Mouse (Mus musculus): Measurements from ENCODE around the gene Zc3hav1. TPM values are rescaled to one million over a fixed set of nuclear protein-coding genes. Genes with fewer than 3 reads are reported as not detected.
"Not testable (repeated sequence)": the region's sequence is repeated elsewhere in the genome, so short reads cannot be mapped to it uniquely, and the experiment has no call there.

Gene Zc3hav1
- polyA plus RNA-seq, 1 experiment from 2014 or later: 31.3 TPM

- Histone ChIP-seq H3K9me3 (ENCODE audit: control insufficient read depth, low read length) (no peaks in the 10 kb centered on the region), H3K4me2 (no peak overlapping the region), H3K4me1 (replicated peaks; ENCODE audit: control insufficient read depth, insufficient read depth, low read length) (peaks cover 24% of the 10 kb centered on the region), H3K36me3 (ENCODE audit: control insufficient read depth, insufficient read depth, low read length) (no peaks in the 10 kb centered on the region), H3K9ac (ENCODE audit: low read depth, low read length) (no peak overlapping the region), H3K4me3 (ENCODE audit: low read depth, low read length) (no peak overlapping the region), H3K27ac (ENCODE audit: low read depth, low read length) (no peak overlapping the region), H3K27me3 (replicated peaks; ENCODE audit: control insufficient read depth, insufficient read depth, low read length) (no peaks in the 10 kb centered on the region)
- 74% methylated on average over 1 of the region's 1 CpGs for WGBS
- ATAC-seq (replicated peaks; ENCODE audit: low FRiP score) (no peak), DNase-seq (ENCODE audit: low spot score) (no peak)
Measured at GRCm38 (mm10) chr6:38361937-38362336, 7.5 kb upstream of the Zc3hav1 start.

DNA sequence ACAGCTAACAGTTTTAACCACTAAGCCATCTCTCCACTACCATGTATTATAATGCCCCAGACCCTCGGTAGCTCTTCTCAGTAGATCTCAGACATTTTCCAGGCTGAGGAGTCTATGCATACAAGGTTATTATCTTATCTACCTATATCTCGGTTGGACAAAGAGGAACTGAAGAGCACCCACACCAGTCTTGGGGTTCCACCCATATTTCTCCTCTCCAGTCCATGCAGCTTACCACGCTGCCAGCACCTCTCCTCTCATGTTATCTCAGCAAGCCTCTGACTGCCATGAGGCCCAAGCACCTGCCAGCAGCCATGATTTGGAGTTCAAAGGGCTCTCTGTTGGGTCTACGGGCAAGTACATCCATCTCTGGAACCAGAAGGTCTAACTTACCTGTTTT, 6.7 kb upstream of the Zc3hav1 start:
- no peaks in the 10 kb centered on the region for H3K27me3 ChIP-seq (replicated peaks; ENCODE audit: control insufficient read depth, insufficient read depth, low read length)
- no peak overlapping the region for H3K4me3 ChIP-seq (ENCODE audit: low read depth, low read length)
- no peaks in the 10 kb centered on the region for H3K36me3 ChIP-seq (ENCODE audit: control insufficient read depth, insufficient read depth, low read length)
- peak overlapping the region; percentile 36; the same call in 1 of the 2 replicates for H3K27ac ChIP-seq (ENCODE audit: low read depth, low read length)
- no peaks in the 10 kb centered on the region for H3K9me3 ChIP-seq (ENCODE audit: control insufficient read depth, low read length)
- H3K9ac ChIP-seq (ENCODE audit: low read depth, low read length): no peak overlapping the region
- H3K4me2 ChIP-seq: no peak overlapping the region
- DNase-seq (ENCODE audit: low spot score): no peak
- ATAC-seq (replicated peaks; ENCODE audit: low FRiP score): no peak
- H3K4me1 ChIP-seq (replicated peaks; ENCODE audit: control insufficient read depth, insufficient read depth, low read length): peaks cover 25% of the 10 kb centered on the region
- 59% methylated on average over 4 of the region's 4 CpGs for WGBS

- H3K27ac ChIP-seq (ENCODE audit: low read depth, low read length): peak overlapping the region; percentile 34
- DNase-seq (ENCODE audit: low spot score) (no peak), ATAC-seq (replicated peaks; ENCODE audit: low FRiP score) (peak; percentile 78)
Measured at GRCm38 (mm10) chr6:38359736-38360499, 5.5 kb upstream of the Zc3hav1 start.

DNA sequence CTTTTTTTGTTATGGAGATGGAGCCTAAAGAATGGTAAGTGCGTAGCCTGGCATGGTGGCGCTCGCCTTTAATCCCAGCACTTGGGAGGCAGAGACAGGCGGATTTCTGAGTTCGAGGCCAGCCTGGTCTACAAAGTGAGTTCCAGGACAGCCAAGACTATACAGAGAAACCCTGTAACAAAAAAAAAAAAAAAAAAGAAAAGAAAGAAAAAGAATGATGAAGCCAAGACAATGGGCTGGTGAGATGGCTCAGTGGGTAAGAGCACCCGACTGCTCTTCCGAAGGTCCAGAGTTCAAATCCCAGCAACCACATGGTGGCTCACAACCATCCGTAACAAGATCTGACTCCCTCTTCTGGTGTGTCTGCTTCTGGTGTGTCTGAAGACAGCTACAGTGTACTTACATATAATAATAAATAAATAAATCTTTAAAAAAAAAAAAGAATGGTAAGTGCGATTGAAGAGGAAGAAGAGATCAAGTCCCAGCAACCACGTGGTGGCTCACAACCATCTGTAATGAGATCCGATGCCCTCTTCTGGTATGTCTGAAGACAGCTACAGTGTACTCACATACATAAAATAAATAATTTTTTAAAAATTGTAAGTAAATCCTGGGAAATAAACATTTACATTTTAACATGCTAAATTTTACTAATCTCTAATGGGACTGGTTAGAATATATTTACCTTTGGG, 4.8 kb upstream of the Zc3hav1 start:
- not testable (repeated sequence) for DNase-seq (ENCODE audit: low spot score); H3K27me3 ChIP-seq (replicated peaks; ENCODE audit: control insufficient read depth, insufficient read depth, low read length); H3K9me3 ChIP-seq (ENCODE audit: control insufficient read depth, low read length); H3K36me3 ChIP-seq (ENCODE audit: control insufficient read depth, insufficient read depth, low read length); ATAC-seq (replicated peaks; ENCODE audit: low FRiP score); H3K4me3 ChIP-seq (ENCODE audit: low read depth, low read length); H3K4me2 ChIP-seq; H3K9ac ChIP-seq (ENCODE audit: low read depth, low read length)
- Histone ChIP-seq H3K4me1 (replicated peaks; ENCODE audit: control insufficient read depth, insufficient read depth, low read length) (peaks cover 39% of the 10 kb centered on the region), H3K27ac (ENCODE audit: low read depth, low read length) (peak overlapping the region; percentile 61)
- 85% methylated on average over 10 of the region's 11 CpGs for WGBS

More at GRCm38 (mm10) chr6:38359736-38360499, 5.5 kb upstream of the Zc3hav1 start:
- Histone ChIP-seq H3K9ac (ENCODE audit: low read depth, low read length) (no peak overlapping the region), H3K36me3 (ENCODE audit: control insufficient read depth, insufficient read depth, low read length) (no peaks in the 10 kb centered on the region), H3K4me3 (ENCODE audit: low read depth, low read length) (no peak overlapping the region), H3K4me2 (peak overlapping the region; percentile 8; the same call in 1 of the 2 replicates), H3K4me1 (replicated peaks; ENCODE audit: control insufficient read depth, insufficient read depth, low read length) (peaks cover 37% of the 10 kb centered on the region), H3K27me3 (replicated peaks; ENCODE audit: control insufficient read depth, insufficient read depth, low read length) (no peaks in the 10 kb centered on the region), H3K9me3 (ENCODE audit: control insufficient read depth, low read length) (no peaks in the 10 kb centered on the region)
- 58% methylated on average over 12 of the region's 12 CpGs for whole genome bisulfite sequencing

- peak overlapping the region; percentile 61 for H3K27ac ChIP-seq (ENCODE audit: low read depth, low read length)
- no peak overlapping the region for H3K4me3 ChIP-seq (ENCODE audit: low read depth, low read length)
- ATAC-seq (replicated peaks; ENCODE audit: low FRiP score) (no peak), DNase-seq (ENCODE audit: low spot score) (no peak)
- no peaks in the 10 kb centered on the region for H3K36me3 ChIP-seq (ENCODE audit: control insufficient read depth, insufficient read depth, low read length)
- H3K4me1 ChIP-seq (replicated peaks; ENCODE audit: control insufficient read depth, insufficient read depth, low read length): peaks cover 39% of the 10 kb centered on the region
- no peaks in the 10 kb centered on the region for H3K9me3 ChIP-seq (ENCODE audit: control insufficient read depth, low read length)
- H3K4me2 ChIP-seq: no peak overlapping the region
- no peak overlapping the region for H3K9ac ChIP-seq (ENCODE audit: low read depth, low read length)
- H3K27me3 ChIP-seq (replicated peaks; ENCODE audit: control insufficient read depth, insufficient read depth, low read length): no peaks in the 10 kb centered on the region
- WGBS: 43% methylated on average over 8 of the region's 8 CpGs
Measured at GRCm38 (mm10) chr6:38358253-38359027, 4.0 kb upstream of the Zc3hav1 start.

- 0 out of 2 replicates have a peak, but pooled peaks cover under 1% of the 10 kb centered on the region for H3K27me3 ChIP-seq (replicated peaks; ENCODE audit: control insufficient read depth, insufficient read depth, low read length)
- DNase-seq (ENCODE audit: low spot score): no peak
- no peak for ATAC-seq (replicated peaks; ENCODE audit: low FRiP score)
Measured at GRCm38 (mm10) chr6:38357603-38358252, 3.3 kb upstream of the Zc3hav1 start.

GRCm38 (mm10) chr6:38356661-38357433, 2.4 kb upstream of the Zc3hav1 start:
- ATAC-seq (replicated peaks; ENCODE audit: low FRiP score); H3K27me3 ChIP-seq (replicated peaks; ENCODE audit: control insufficient read depth, insufficient read depth, low read length): not testable (repeated sequence)
- 80% methylated on average over 15 of the region's 15 CpGs for WGBS

More at GRCm38 (mm10) chr6:38357603-38358252, 3.3 kb upstream of the Zc3hav1 start:
- 56% methylated on average over 5 of the region's 5 CpGs for WGBS
- Histone ChIP-seq H3K36me3 (ENCODE audit: control insufficient read depth, insufficient read depth, low read length) (no peaks in the 10 kb centered on the region), H3K27ac (ENCODE audit: low read depth, low read length) (no peak overlapping the region), H3K4me1 (replicated peaks; ENCODE audit: control insufficient read depth, insufficient read depth, low read length) (peaks cover 39% of the 10 kb centered on the region), H3K4me2 (no peak overlapping the region), H3K9me3 (ENCODE audit: control insufficient read depth, low read length) (no peaks in the 10 kb centered on the region), H3K9ac (ENCODE audit: low read depth, low read length) (no peak overlapping the region), H3K4me3 (ENCODE audit: low read depth, low read length) (no peak overlapping the region)

More at GRCm38 (mm10) chr6:38356661-38357433, 2.4 kb upstream of the Zc3hav1 start:
- H3K27ac ChIP-seq (ENCODE audit: low read depth, low read length); H3K36me3 ChIP-seq (ENCODE audit: control insufficient read depth, insufficient read depth, low read length); H3K9me3 ChIP-seq (ENCODE audit: control insufficient read depth, low read length); H3K9ac ChIP-seq (ENCODE audit: low read depth, low read length); H3K4me2 ChIP-seq; DNase-seq (ENCODE audit: low spot score); H3K4me3 ChIP-seq (ENCODE audit: low read depth, low read length): not testable (repeated sequence)
- H3K4me1 ChIP-seq (replicated peaks; ENCODE audit: control insufficient read depth, insufficient read depth, low read length): peaks cover 41% of the 10 kb centered on the region

Data from liver, embryonic 11.5 days (tissue).